Mouse (Mus musculus): ENCODE data around the gene Lhx8. TPM values are rescaled to one million over a fixed set of nuclear protein-coding genes. Genes with fewer than 3 reads are reported as not detected.

Gene Lhx8
- polyA plus RNA-seq, 1 experiment: not detected

GRCm38 (mm10) chr3:154257312-154257711 lies 73.1 kb downstream of the Lhx8 start:
- Histone ChIP-seq H3K27me3 (ENCODE audit: control insufficient read depth, insufficient read depth, low read length) (no peaks in the 10 kb centered on the region), H3K27ac (ENCODE audit: insufficient read depth, low read length) (no peak overlapping the region), H3K4me3 (ENCODE audit: extremely low read depth, insufficient read depth, insufficient read length) (no peak overlapping the region), H3K4me1 (ENCODE audit: control insufficient read depth, insufficient read depth, insufficient read length) (no peaks in the 10 kb centered on the region), H3K36me3 (ENCODE audit: control insufficient read depth, insufficient read depth, low read length) (no peaks in the 10 kb centered on the region)
- TF ChIP-seq POLR2A (IDR thresholded peaks at IDR 0.05; ENCODE audit: low read depth, low read length): no peak
- no peak for DNase-seq (ENCODE audit: low read depth in 1 of 2, low spot score in 2 of 2)
